Mouse (Mus musculus) forebrain, embryonic 15.5 days (tissue): Measurements from ENCODE around the gene Ddx20. TPM values are rescaled to one million over a fixed set of nuclear protein-coding genes. Genes with fewer than 3 reads are reported as not detected.
A peak's percentile ranks its signal among the peaks of the same experiment; 100 is the strongest.
"Not testable (repeated sequence)": the region's sequence is repeated elsewhere in the genome, so short reads cannot be mapped to it uniquely, and the experiment has no call there.

Experiments used
- ATAC-seq: fragments of 200-750 bp; cut with Nextera tagmentation; replicated peaks from 2 replicates; pipeline ENCODE4 v1.8.0; 2017; ENCODE audit warnings: mild to moderate bottlenecking, moderate TSS enrichment, moderate library complexity
- H3K27ac ChIP-seq: fragments of 300-500 bp; sonication (generic); replicated peaks from 2 replicates; pipeline ENCODE4 v1.5.1; 2015; ENCODE audit warnings: mild to moderate bottlenecking, inconsistent platforms
- H3K27me3 ChIP-seq: fragments of 300-500 bp; sonication (generic); 2 replicates; pipeline ENCODE4 v1.6.1; 2015; ENCODE audit warnings: inconsistent platforms
- H3K36me3 ChIP-seq: fragments of 300-500 bp; sonication (generic); 2 replicates; pipeline ENCODE4 v1.6.1; 2015; ENCODE audit warnings: mild to moderate bottlenecking, inconsistent platforms
- H3K4me1 ChIP-seq: fragments of 300-500 bp; sonication (generic); 2 replicates; pipeline ENCODE4 v1.6.1; 2015; ENCODE audit warnings: inconsistent platforms
- H3K4me2 ChIP-seq: fragments of 300-500 bp; sonication (generic); replicated peaks from 2 replicates; pipeline ENCODE4 v1.6.1; 2015; ENCODE audit warnings: mild to moderate bottlenecking, inconsistent platforms
- H3K4me3 ChIP-seq: fragments of 300-500 bp; sonication (generic); 2 replicates; pipeline ENCODE4 v1.5.1; 2015; ENCODE audit warnings: mild to moderate bottlenecking, inconsistent platforms
- H3K9ac ChIP-seq: fragments of 300-500 bp; sonication (generic); replicated peaks from 2 replicates; pipeline ENCODE4 v1.6.1; 2015; ENCODE audit warnings: mild to moderate bottlenecking, inconsistent platforms
- H3K9me3 ChIP-seq: fragments of 300-500 bp; sonication (generic); 2 replicates; pipeline ENCODE4 v1.6.1; 2016; ENCODE audit warnings: inconsistent platforms
- WGBS: fragments of 180-500 bp; shearing (Covaris S2); methylation state at CpG from one replicate; pipeline ENCODE4 v1.1.7; 2015; ENCODE audit warnings: mixed read lengths; 5-methylcytosine and 5-hydroxymethylcytosine counted together
- polyA plus RNA-seq: library from polyadenylated mRNA; unstranded; fragments of >200 nt; fragmentation: Nextera tagmentation; extraction: Ambion mirVana; gene quantifications from 2 replicates; pipeline ENCODE4 v1.2.1, GENCODE M21; 2015

Ddx20 gene
- polyA plus RNA-seq, 1 experiment from 2014 or later = 33.6 TPM

DNA sequence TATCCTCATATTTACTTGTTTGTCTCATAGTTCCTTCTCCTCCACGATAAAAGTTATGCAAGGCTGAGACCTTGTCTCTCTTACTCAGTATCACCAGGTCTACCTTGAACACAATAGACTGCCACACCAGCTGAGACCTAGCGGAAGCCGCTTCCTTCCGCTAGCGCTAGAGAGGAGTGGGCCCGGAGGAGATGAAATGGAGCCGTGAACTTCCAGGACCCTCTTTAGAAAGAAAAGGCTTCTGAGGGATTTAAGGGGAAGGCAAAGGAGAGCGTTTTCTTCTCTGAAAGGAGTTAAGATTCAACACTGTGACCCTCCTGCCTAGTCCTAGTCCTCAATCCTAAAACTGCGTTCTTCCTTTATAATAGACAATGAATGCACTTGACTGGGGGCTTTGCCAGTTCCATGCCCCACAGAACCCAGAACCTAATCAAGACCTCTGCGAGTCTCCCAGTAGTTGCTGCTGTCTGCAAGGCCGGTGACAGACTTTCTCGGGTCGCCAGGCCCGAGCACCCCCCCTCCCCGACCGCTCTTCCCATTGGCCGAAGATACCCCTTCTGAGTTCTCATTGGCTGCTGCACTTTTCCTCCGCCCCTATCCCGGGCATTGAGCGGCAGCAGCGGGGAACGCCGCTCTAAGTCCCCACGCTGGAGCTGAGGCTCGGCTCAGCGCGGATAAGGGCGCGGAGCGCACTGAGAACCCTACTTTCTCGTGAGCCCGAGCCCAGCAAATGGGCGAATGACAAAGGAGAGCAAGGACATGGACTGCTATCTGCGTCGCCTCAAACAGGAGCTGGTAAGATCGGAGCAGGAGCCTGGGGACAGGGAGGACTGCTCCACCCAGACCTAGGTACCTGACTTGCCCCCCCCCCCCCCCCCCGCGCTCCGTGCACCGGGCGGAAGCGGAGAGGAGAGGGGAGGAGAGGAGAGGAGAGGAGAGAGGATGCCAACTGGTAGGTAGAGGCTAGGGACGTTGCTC, 16.9 kb upstream of the Ddx20 start, which contains the start of gene Inka2:
TSS of gene Inka2 (plus strand) at position 569 of the 978 bp plus-strand sequence.
- WGBS = 3% methylated on average over 42 of the region's 43 CpGs
- peak within 1 kb of the TSS; percentile 49 for H3K4me3 ChIP-seq
- peak within 1 kb of the TSS; percentile 49 for H3K9ac ChIP-seq
- H3K4me2 ChIP-seq = peak within 1 kb of the TSS; percentile 96
- H3K36me3 ChIP-seq = no peaks in the 10 kb centered on the region
- peaks cover 28% of the 10 kb centered on the region for H3K4me1 ChIP-seq
- H3K9me3 ChIP-seq = no peaks in the 10 kb centered on the region
- H3K27me3 ChIP-seq = no peaks in the 10 kb centered on the region; the same call in 1 of the 2 replicates
- peak within 1 kb of the TSS; percentile 62 for H3K27ac ChIP-seq
- ATAC-seq = peak; percentile 98

DNA sequence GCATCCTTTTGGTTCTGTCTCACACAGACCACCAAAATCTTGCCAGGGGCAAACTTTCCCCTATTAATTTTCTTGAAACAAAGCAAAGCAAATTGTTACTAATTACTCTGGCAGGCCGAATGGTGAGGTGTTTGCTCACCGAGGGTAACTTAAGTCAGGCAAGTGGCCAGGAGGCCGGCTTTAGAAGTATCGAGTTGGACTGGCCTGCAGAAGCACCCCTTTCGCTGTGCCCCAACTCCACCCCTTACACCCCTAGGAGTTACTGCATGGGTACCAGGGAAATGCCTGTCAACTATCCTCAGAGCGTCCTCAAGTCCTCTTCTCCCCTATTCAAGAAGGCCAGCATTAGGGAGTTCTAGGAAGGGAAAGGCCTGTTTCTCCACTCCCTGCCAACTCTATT, 16.2 kb upstream of the Ddx20 start:
- Histone ChIP-seq H3K9me3 (no peaks in the 10 kb centered on the region), H3K4me3 (no peak overlapping the region), H3K4me1 (peaks cover 28% of the 10 kb centered on the region), H3K27ac (no peak overlapping the region), H3K9ac (no peak overlapping the region), H3K36me3 (no peaks in the 10 kb centered on the region), H3K4me2 (no peak overlapping the region), H3K27me3 (no peaks in the 10 kb centered on the region; the same call in 1 of the 2 replicates)
- WGBS = 42% methylated on average over 6 of the region's 6 CpGs
- no peak for ATAC-seq

GRCm38 (mm10) chr3:105701399-105701798, 14.0 kb upstream of the Ddx20 start:
- ATAC-seq = no peak
- H3K4me3 ChIP-seq = no peak overlapping the region
- H3K4me1 ChIP-seq = peaks cover 30% of the 10 kb centered on the region

DNA sequence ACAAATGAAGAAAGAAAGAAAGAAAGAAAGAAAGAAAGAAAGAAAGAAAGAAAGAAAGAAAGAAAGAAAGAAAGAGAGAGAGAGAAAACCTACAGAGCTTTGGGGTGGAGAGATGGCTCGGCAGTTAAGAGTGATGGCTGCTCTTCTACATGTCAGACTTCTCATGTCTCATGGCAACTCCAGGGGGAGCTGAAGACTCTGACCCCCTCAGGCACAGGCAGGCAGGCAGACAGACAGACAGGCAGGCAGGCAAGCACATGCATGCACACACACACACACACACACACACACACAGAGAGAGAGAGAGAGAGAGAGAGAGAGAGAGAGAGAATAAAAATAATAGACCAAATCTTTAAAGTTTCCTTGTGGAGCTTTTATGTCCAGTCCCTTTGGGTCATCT, 13.4 kb upstream of the Ddx20 start:
- H3K4me1 ChIP-seq = peaks cover 30% of the 10 kb centered on the region
- 48% methylated on average over 1 of the region's 1 CpGs for WGBS
- H3K4me3 ChIP-seq, H3K9ac ChIP-seq, H3K27me3 ChIP-seq, H3K36me3 ChIP-seq, H3K27ac ChIP-seq, H3K4me2 ChIP-seq, H3K9me3 ChIP-seq, ATAC-seq: not testable (repeated sequence)

More at GRCm38 (mm10) chr3:105701399-105701798, 14.0 kb upstream of the Ddx20 start:
- no peaks in the 10 kb centered on the region for H3K9me3 ChIP-seq
- no peaks in the 10 kb centered on the region for H3K36me3 ChIP-seq
- H3K27me3 ChIP-seq = no peaks in the 10 kb centered on the region; the same call in 1 of the 2 replicates
- no peak overlapping the region for H3K27ac ChIP-seq
- no peak overlapping the region for H3K9ac ChIP-seq
- H3K4me2 ChIP-seq = no peak overlapping the region
- 73% methylated on average over 5 of the region's 5 CpGs for WGBS

GRCm38 (mm10) chr3:105699241-105699933, 12.0 kb upstream of the Ddx20 start:
- Histone ChIP-seq H3K4me1 (peaks cover 23% of the 10 kb centered on the region), H3K4me3 (no peak overlapping the region), H3K4me2 (no peak overlapping the region), H3K36me3 (no peaks in the 10 kb centered on the region), H3K9ac (no peak overlapping the region), H3K27ac (no peak overlapping the region), H3K9me3 (no peaks in the 10 kb centered on the region), H3K27me3 (no peaks in the 10 kb centered on the region; the same call in 1 of the 2 replicates)
- 53% methylated on average over 3 of the region's 3 CpGs for WGBS
- no peak for ATAC-seq

DNA sequence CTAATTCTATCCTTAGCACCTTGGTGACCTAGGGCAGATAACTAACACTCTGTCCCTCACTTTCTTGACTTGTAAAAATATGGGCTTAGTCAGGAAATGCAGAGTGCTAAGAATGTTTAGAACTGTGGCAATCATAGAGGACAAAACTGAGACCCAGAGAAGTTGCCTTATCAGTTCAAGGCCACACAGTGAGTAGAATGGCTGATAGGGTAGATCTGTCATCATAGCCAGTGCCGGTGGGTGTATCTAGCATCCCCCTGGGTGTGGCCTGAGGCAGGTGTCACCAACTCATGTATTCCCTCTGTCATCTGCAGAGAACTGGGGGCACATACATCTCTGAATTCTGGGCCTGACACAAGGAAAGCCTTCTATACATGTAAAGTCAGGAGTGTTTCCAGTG, 10.9 kb upstream of the Ddx20 start:
- Histone ChIP-seq H3K4me1 (peaks cover 19% of the 10 kb centered on the region), H3K36me3 (no peaks in the 10 kb centered on the region), H3K4me2 (no peak overlapping the region), H3K27me3 (no peaks in the 10 kb centered on the region; the same call in 1 of the 2 replicates), H3K27ac (no peak overlapping the region), H3K4me3 (no peak overlapping the region), H3K9ac (no peak overlapping the region), H3K9me3 (no peaks in the 10 kb centered on the region)
- ATAC-seq = no peak
- 76% methylated on average over 1 of the region's 1 CpGs for WGBS

GRCm38 (mm10) chr3:105697148-105697441, 9.7 kb upstream of the Ddx20 start:
- Histone ChIP-seq H3K9ac (no peak overlapping the region), H3K27ac (no peak overlapping the region), H3K4me2 (no peak overlapping the region), H3K4me3 (no peak overlapping the region), H3K4me1 (peaks cover 19% of the 10 kb centered on the region), H3K36me3 (no peaks in the 10 kb centered on the region), H3K27me3 (no peaks in the 10 kb centered on the region), H3K9me3 (no peaks in the 10 kb centered on the region)
- WGBS = 65% methylated on average over 5 of the region's 5 CpGs
- ATAC-seq = peak; percentile 53; the same call in 1 of the 2 replicates

GRCm38 (mm10) chr3:105696387-105697147, 9.2 kb upstream of the Ddx20 start:
- Histone ChIP-seq H3K4me3 (no peak overlapping the region), H3K4me2 (peak overlapping the region; percentile 26), H3K4me1 (peaks cover 19% of the 10 kb centered on the region), H3K9me3 (no peaks in the 10 kb centered on the region), H3K27me3 (no peaks in the 10 kb centered on the region), H3K9ac (0 out of 2 replicates have a peak overlapping the region, but pooled peaks have one; percentile 6), H3K36me3 (no peaks in the 10 kb centered on the region), H3K27ac (no peak overlapping the region)
- 48% methylated on average over 17 of the region's 17 CpGs for WGBS
- ATAC-seq = peak; percentile 45

DNA sequence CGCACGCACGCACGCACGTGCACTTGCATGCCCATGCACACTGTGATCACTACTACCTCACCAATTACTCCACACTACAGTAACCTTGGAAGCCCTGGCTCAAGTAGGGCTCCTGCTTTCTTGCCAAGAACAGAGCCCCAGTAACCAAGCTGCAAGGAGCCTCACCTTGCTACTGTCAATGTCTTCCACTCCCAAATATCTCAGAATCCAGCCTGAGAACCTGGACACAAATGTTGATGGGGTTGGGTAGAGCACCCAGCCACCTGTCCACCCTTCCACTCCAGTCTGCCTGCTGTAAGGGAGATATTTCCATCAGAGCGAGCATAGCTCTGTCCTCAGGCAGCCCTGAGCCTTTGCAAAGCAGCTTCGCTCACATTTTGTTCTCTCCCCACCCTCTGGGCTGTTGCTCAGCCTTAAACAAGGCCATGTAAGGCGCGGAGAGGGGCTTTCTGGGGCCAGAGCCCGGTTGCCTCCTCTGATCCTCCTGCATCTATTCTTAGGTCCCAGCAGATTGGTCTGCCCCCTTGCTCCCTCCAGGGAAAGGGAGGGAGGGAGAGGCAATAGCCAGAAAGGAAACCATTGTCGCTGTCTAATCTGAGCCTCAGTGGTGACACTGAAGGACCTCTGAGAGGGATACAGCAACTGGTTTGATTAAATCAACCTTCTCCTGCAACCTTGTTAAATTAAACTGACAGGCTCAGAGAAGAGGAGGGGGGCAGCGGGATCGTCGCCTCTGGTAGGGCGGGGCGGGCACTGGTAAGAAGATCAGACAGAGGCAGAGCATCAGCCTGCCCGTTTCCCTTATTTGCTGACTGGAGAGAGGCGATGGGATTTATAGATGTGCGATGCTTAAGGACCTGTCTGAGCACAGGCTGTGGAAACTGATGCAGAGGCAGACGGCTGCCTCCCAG, 8.4 kb upstream of the Ddx20 start:
- Histone ChIP-seq H3K4me3 (no peak overlapping the region), H3K4me2 (peak overlapping the region; percentile 26), H3K9ac (peak overlapping the region; percentile 6; the same call in 1 of the 2 replicates), H3K27ac (peak overlapping the region; percentile 36), H3K4me1 (peaks cover 19% of the 10 kb centered on the region), H3K9me3 (no peaks in the 10 kb centered on the region), H3K27me3 (no peaks in the 10 kb centered on the region), H3K36me3 (no peaks in the 10 kb centered on the region)
- ATAC-seq = peak; percentile 51
- 22% methylated on average over 20 of the region's 20 CpGs for WGBS

GRCm38 (mm10) chr3:105693327-105694080, 6.1 kb upstream of the Ddx20 start:
- Histone ChIP-seq H3K27me3 (no peaks in the 10 kb centered on the region), H3K4me1 (peaks cover 19% of the 10 kb centered on the region), H3K9me3 (no peaks in the 10 kb centered on the region), H3K27ac (no peak overlapping the region), H3K9ac (no peak overlapping the region), H3K4me3 (no peak overlapping the region), H3K36me3 (no peaks in the 10 kb centered on the region), H3K4me2 (no peak overlapping the region)
- no peak for ATAC-seq
- 82% methylated on average over 14 of the region's 14 CpGs for WGBS
